Mouse (Mus musculus) forebrain, embryonic 12.5 days (tissue): ENCODE measurements around the gene Cenpk. TPM values are rescaled to one million over a fixed set of nuclear protein-coding genes. Genes with fewer than 3 reads are reported as not detected.
A peak's percentile ranks its signal among the peaks of the same experiment; 100 is the strongest.
"Not testable (repeated sequence)": the region's sequence is repeated elsewhere in the genome, so short reads cannot be mapped to it uniquely, and the experiment has no call there.

ENCODE experiments used
- ATAC-seq: fragments of 200-750 bp; cut with Nextera tagmentation; 2 replicates; pipeline ENCODE4 v1.8.0; 2017; ENCODE audit warnings: moderate TSS enrichment; ENCODE audit not compliant: low FRiP score
- H3K27ac ChIP-seq: fragments of 300-500 bp; sonication (generic); 2 replicates; pipeline ENCODE4 v1.5.1; 2016; ENCODE audit warnings: mild to moderate bottlenecking
- H3K27me3 ChIP-seq: fragments of 300-500 bp; sonication (generic); 2 replicates; pipeline ENCODE4 v1.6.1; 2016; ENCODE audit warnings: mild to moderate bottlenecking
- H3K36me3 ChIP-seq: fragments of 300-500 bp; sonication (generic); replicated peaks from 2 replicates; pipeline ENCODE4 v1.6.1; 2016; ENCODE audit warnings: mild to moderate bottlenecking
- H3K4me1 ChIP-seq: fragments of 300-500 bp; sonication (generic); 2 replicates; pipeline ENCODE4 v1.6.1; 2016
- H3K4me2 ChIP-seq: fragments of 300-500 bp; sonication (generic); 2 replicates; pipeline ENCODE4 v1.6.1; 2016; ENCODE audit warnings: mild to moderate bottlenecking, moderate library complexity
- H3K4me3 ChIP-seq: fragments of 300-500 bp; sonication (generic); replicated peaks from 2 replicates; pipeline ENCODE4 v1.5.1; 2016; ENCODE audit warnings: mild to moderate bottlenecking
- H3K9ac ChIP-seq: fragments of 300-500 bp; sonication (generic); 2 replicates; pipeline ENCODE4 v1.6.1; 2016; ENCODE audit warnings: mild to moderate bottlenecking
- H3K9me3 ChIP-seq: fragments of 300-500 bp; sonication (generic); 2 replicates; pipeline ENCODE4 v1.6.1; 2016
- WGBS: fragments of 180-500 bp; shearing (Covaris S2); methylation state at CpG from one replicate; pipeline ENCODE4 v1.1.7; 2016; 5-methylcytosine and 5-hydroxymethylcytosine counted together
- polyA plus RNA-seq: library from polyadenylated mRNA; unstranded; fragments of >200 nt; fragmentation: Nextera tagmentation; extraction: Ambion mirVana; gene quantifications from 2 replicates; pipeline ENCODE4 v1.2.1, GENCODE M21; 2016

The Cenpk gene
- polyA plus RNA-seq = 78.3 and 85.0 TPM in 2 replicates

DNA sequence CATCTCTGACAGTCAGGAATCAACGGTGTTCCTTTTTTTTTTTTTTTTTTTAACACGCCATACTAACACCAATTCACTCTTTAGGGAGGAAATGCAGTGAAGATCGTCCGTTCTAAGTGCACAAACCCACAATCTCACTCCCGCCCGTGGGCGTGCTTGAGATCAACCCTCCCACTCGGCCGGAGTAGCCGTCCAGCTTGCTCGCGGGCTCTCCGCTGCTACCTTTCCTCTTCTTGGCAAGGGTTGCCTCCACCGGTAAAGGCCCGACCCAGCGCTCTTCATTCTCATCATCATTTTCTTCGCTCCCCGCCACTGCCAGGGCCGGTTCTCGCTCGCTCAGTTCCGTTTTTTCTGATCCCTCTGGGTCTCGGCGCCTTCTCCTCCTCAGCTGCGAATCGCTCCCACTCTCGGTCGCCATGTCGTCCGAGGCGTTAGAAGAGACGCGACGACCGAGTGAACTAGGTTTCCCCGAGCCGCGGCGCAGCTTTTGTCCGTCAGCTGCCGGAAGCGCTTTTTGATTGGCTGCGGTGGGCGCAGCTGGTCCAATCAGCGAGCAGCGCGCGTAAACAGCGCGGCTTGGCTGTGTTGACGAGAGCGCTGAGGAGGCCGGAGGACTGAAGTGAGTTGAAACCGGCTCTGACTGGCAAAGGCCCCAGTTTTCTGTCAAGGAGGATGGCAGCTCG is at the start of gene Cenpk, which contains the start of gene Ppwd1:
Gene Cenpk (plus strand): TSS at position 228 of the 683 bp plus-strand sequence.
Gene Ppwd1 (minus strand): TSS at position 460 of the 683 bp plus-strand sequence.
- Histone ChIP-seq H3K36me3 (0 out of 2 replicates have a peak, but pooled peaks cover 4% of the 10 kb centered on the region), H3K9ac (peak within 1 kb of the TSS; percentile 79), H3K27ac (peak within 1 kb of the TSS; percentile 90), H3K4me3 (peak within 1 kb of the TSS; percentile 73), H3K4me1 (peaks cover 17% of the 10 kb centered on the region), H3K4me2 (peak within 1 kb of the TSS; percentile 60), H3K9me3 (no peaks in the 10 kb centered on the region), H3K27me3 (no peaks in the 10 kb centered on the region)
- peak; percentile 99 for ATAC-seq
- under 1% methylated on average over 55 of the region's 55 CpGs for WGBS

DNA sequence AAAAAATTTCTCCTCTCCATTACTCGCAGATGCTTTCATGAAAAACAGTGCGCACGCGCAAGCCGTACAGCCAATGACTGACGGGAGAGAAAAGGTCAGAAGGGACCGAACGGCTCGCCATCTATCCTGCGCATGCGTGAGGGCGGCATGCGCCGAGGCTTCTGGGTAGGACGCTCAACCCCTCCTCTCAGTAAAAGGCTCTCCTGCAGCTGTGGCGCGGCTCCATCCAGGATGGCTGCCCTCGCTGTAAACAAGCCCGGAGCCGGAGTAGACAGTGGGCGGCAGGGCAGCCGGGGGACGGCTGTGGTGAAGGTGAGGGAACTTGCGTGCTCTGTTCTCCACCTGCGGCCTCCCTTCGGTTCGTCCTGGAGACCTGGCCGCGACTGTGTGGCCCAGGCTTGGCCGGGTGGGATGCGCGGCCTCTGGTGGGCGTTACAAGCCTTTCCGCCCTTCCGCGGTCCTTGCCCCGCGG is 49.7 kb upstream of the Cenpk start, which contains the start of gene Trim23:
Gene Trim23 (plus strand): TSS at position 148 of the 472 bp plus-strand sequence.
- Histone ChIP-seq H3K36me3 (peaks cover 20% of the 10 kb centered on the region), H3K27me3 (no peaks in the 10 kb centered on the region), H3K4me3 (peak within 1 kb of the TSS; percentile 88), H3K9me3 (no peaks in the 10 kb centered on the region), H3K9ac (peak within 1 kb of the TSS; percentile 84), H3K4me1 (peaks cover 22% of the 10 kb centered on the region), H3K27ac (peak within 1 kb of the TSS; percentile 80), H3K4me2 (peak within 1 kb of the TSS; percentile 68)
- under 1% methylated on average over 38 of the region's 38 CpGs for WGBS
- ATAC-seq = peak; percentile 99

DNA sequence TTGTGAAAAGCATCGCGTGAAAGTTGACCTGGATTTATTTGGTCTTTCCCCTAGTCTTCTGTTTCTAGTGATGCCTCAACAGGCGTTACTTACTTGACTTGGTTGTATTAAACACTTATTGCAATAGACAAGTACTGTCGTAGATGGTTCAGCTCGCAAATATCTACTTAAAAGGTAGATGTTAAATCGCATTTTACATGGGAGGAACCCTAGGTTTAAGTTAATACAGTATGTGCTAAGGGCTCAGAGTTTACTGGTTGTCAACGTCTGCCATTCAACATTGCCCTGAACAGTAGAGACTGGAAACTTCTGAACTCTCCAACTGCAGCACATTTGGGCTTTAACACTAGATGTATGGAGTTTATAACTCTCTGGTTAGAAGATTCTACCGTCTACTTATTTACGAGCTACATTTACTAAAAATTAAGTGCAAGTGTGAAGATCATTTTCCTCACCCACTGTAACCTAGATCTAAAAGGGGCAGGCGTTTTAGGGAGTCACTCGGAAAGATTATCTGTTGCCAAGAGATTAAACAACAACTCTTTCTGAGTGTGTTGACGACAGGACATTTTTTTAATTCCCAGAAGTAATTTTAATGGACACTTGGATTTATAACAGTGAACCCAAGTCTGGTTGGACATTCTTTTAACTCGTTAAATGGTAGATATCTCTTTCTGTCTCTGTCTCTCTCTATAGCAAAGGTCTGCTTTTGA is 49.1 kb upstream of the Cenpk start:
- H3K9me3 ChIP-seq = no peaks in the 10 kb centered on the region
- no peak for ATAC-seq
- no peaks in the 10 kb centered on the region for H3K27me3 ChIP-seq
- H3K27ac ChIP-seq = peak overlapping the region; percentile 80
- peak overlapping the region; percentile 88 for H3K4me3 ChIP-seq
- H3K4me1 ChIP-seq = peaks cover 20% of the 10 kb centered on the region
- peak overlapping the region; percentile 61 for H3K4me2 ChIP-seq
- WGBS = 23% methylated on average over 13 of the region's 13 CpGs
- peaks cover 20% of the 10 kb centered on the region for H3K36me3 ChIP-seq
- peak overlapping the region; percentile 84 for H3K9ac ChIP-seq

DNA sequence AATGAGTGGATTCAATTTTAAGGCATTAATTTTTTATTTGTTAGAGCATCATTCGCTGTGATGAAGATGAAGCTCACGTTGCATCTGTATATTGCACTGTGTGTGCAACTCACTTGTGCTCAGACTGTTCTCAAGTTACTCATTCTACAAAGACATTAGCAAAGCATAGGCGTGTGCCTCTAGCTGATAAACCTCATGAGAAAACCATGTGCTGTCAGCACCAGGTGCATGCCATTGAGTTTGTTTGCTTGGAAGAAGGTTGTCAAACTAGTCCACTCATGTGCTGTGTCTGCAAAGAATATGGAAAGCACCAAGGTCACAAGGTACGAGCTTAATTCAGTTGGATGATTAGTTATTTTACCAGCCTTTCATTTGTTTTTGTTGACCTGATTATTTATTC is 41.1 kb upstream of the Cenpk start:
- ATAC-seq = no peak
- H3K27me3 ChIP-seq = no peaks in the 10 kb centered on the region
- no peak overlapping the region for H3K27ac ChIP-seq
- H3K9me3 ChIP-seq = no peaks in the 10 kb centered on the region
- H3K9ac ChIP-seq = no peak overlapping the region
- no peak overlapping the region for H3K4me2 ChIP-seq
- H3K4me1 ChIP-seq = no peaks in the 10 kb centered on the region
- H3K4me3 ChIP-seq = no peak overlapping the region
- WGBS = 92% methylated on average over 4 of the region's 4 CpGs
- peaks cover 36% of the 10 kb centered on the region for H3K36me3 ChIP-seq

DNA sequence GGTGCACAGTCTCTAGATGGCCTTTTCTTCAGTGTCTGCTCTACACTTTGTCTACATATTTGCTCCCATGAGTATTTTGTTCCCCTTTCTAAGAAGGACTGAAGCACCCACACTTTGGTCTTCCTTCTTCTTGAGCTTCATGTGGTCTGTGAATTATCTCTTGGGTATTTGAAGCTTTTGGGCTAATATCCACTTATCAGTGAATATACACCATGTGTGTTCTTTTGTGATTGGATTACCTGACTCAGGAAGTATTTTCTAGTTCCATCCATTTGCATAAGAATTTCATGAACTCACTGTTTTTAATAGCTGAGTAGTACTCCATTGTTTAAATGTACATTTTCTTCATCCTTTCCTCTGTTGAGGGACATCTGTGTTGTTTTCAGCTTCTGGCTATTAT is 32.5 kb upstream of the Cenpk start:
- H3K9ac ChIP-seq, ATAC-seq, H3K4me2 ChIP-seq, H3K4me1 ChIP-seq, H3K9me3 ChIP-seq, H3K27ac ChIP-seq, H3K4me3 ChIP-seq, H3K27me3 ChIP-seq: not testable (repeated sequence)
- peaks cover 31% of the 10 kb centered on the region for H3K36me3 ChIP-seq

DNA sequence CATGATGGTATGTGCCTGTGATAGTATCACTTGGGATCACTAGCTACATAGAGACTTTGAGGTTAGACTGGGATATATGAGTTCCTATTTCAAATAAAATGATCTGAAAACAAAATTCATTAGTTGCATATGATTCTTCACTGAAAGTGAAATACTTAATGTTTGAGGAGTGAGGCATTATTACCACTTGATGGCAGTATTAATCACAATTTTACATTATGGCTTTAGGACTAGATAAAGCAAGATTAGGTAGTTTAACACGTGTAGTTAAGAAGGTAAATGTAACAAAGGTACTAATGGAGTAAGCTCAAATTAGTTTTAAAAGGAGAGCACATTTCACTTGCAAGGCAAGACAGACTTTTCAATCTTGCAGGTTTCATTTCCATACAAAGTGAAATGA is 24.1 kb upstream of the Cenpk start:
- no peaks in the 10 kb centered on the region for H3K4me1 ChIP-seq
- WGBS = 82% methylated on average over 1 of the region's 1 CpGs

DNA sequence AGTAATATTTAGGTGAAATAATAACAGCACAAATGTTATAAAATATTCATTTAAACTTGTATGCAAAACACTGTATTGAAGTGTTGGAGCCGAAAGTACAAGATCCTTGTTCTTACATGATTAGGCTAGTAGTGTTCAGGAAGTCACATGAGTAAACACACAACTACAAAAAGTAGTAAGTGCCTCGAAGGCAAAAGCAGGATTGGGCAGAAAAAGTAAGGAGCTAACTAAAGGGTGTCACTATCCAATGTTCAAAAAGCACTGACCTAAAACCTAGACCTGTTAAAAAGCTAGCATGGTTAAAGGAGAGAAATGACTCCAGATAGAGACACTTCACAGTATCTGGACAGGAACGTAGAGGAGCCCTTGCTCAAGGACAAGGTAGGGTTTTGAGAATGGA is 933 bp upstream of the Cenpk start:
- H3K4me1 ChIP-seq = peaks cover 17% of the 10 kb centered on the region
- H3K9me3 ChIP-seq = no peaks in the 10 kb centered on the region
- 0 out of 2 replicates have a peak, but pooled peaks cover 4% of the 10 kb centered on the region for H3K36me3 ChIP-seq
- H3K27me3 ChIP-seq = no peaks in the 10 kb centered on the region
- no peak overlapping the region for H3K27ac ChIP-seq
- no peak for ATAC-seq
- peak overlapping the region; percentile 79 for H3K9ac ChIP-seq
- H3K4me2 ChIP-seq = peak overlapping the region; percentile 60
- peak overlapping the region; percentile 73 for H3K4me3 ChIP-seq
- WGBS = 66% methylated on average over 3 of the region's 3 CpGs

More for the DNA sequence above, 24.1 kb upstream of the Cenpk start:
- H3K4me3 ChIP-seq = no peak overlapping the region
- no peak overlapping the region for H3K27ac ChIP-seq
- no peak overlapping the region for H3K4me2 ChIP-seq
- ATAC-seq = no peak
- H3K36me3 ChIP-seq = peaks cover 28% of the 10 kb centered on the region
- no peak overlapping the region for H3K9ac ChIP-seq
- H3K27me3 ChIP-seq = no peaks in the 10 kb centered on the region
- H3K9me3 ChIP-seq = no peaks in the 10 kb centered on the region

DNA sequence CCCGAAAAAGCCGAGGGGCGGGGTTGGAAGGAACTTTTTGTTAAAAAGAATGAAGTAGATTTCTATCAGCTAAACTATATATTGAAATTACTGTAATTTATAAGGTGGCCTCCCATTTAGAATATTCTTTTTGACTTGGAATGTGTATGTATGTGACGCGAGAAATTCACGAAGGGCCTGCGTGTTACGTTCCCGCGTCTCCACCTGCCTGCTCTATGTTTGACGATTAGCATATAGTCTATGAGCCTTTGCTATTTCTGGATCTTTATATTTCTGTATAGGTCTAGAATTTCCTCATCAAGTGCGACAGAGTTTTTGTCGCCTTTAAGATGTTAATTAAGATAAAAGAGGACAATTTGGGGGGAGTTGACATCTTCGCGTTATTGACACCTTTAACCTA is 770 bp downstream of the Cenpk start:
- peaks cover 17% of the 10 kb centered on the region for H3K4me1 ChIP-seq
- H3K9ac ChIP-seq = peak overlapping the region; percentile 79
- no peaks in the 10 kb centered on the region for H3K27me3 ChIP-seq
- ATAC-seq = peak; percentile 53
- peak overlapping the region; percentile 73 for H3K4me3 ChIP-seq
- no peaks in the 10 kb centered on the region for H3K9me3 ChIP-seq
- H3K4me2 ChIP-seq = peak overlapping the region; percentile 60
- 9% methylated on average over 15 of the region's 15 CpGs for WGBS
- no peak overlapping the region for H3K27ac ChIP-seq
- H3K36me3 ChIP-seq = 0 out of 2 replicates have a peak, but pooled peaks cover 4% of the 10 kb centered on the region

DNA sequence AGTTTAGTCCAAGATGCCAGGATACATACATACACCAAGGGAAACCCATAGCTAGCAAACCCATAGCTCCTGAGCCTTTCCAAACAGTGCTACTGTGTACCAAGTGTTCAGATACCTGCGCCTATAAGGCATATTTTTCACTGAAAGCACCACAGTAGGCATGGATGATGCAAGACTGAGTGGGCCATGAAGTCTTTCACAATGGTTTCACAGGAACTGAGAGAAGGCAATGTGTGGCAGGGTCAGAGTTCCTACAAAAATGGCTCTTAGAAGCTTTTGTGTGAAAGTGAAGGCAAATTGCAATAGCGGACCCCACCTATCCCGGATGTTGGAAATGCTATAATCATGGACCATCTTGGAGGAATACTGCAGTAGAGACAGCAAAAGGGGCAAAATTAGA is 30.6 kb downstream of the Cenpk start:
- H3K4me3 ChIP-seq = no peak overlapping the region
- no peak overlapping the region for H3K27ac ChIP-seq
- no peaks in the 10 kb centered on the region for H3K27me3 ChIP-seq
- H3K4me1 ChIP-seq = no peaks in the 10 kb centered on the region
- no peaks in the 10 kb centered on the region for H3K9me3 ChIP-seq
- WGBS = 96% methylated on average over 3 of the region's 3 CpGs
- H3K4me2 ChIP-seq = no peak overlapping the region
- no peak for ATAC-seq
- no peaks in the 10 kb centered on the region for H3K36me3 ChIP-seq
- H3K9ac ChIP-seq = no peak overlapping the region

DNA sequence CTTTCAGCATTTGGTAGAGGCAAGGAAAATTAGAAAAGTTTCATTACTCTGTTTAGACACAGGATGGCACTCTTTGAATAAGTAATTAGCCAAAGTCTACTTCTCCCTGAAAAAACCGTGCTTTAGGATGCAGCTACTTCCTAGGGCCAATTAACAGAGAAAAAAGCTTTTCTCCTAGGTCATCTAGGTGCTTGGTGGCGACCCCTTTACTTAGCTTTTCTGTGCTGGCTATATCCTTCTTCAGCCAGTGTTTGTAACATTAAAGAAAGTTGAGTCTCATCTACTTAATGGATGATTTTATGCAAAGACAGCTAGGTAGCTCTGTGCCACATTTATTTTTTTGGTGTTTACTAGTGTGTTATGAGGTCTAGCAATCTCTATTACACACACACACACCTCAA is 56.6 kb downstream of the Cenpk start:
- Histone ChIP-seq H3K9me3 (no peaks in the 10 kb centered on the region), H3K27ac (peak overlapping the region; percentile 54; the same call in 1 of the 2 replicates), H3K27me3 (no peaks in the 10 kb centered on the region), H3K9ac (no peak overlapping the region), H3K4me3 (no peak overlapping the region), H3K4me1 (peaks cover 13% of the 10 kb centered on the region), H3K4me2 (peak overlapping the region; percentile 50; the same call in 1 of the 2 replicates), H3K36me3 (no peaks in the 10 kb centered on the region)
- no peak for ATAC-seq
- WGBS = 1% methylated on average over 2 of the region's 2 CpGs

DNA sequence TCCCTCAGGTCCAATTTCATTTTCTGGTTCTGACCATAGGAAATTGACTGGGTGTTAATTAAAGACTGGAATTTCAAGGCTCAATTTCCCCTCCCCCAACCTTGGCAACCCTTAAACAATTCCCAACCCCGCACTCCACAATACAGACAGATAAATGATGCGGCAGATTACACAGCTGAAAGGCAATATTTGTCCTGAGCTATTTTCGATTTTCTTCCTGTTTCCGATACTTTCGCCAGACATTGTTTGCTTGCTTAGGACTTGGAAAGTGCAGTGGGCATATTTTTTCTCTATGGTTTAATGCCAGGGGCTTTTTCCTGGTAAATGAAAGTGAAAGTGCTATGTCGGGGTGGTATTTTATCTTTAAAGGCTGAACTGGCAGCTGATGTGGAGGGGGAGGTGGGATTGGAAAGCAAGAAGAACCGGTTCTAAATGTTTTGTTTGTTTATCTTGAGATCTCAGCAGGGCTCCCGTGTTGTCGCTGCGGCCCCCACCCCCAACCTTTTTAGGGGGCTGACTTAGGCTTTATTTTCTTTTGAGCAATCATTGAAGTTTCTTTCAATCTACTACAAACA is 57.4 kb downstream of the Cenpk start:
- H3K4me2 ChIP-seq = peak overlapping the region; percentile 50
- peak overlapping the region; percentile 54 for H3K27ac ChIP-seq
- 2% methylated on average over 10 of the region's 10 CpGs for WGBS
- peaks cover 13% of the 10 kb centered on the region for H3K4me1 ChIP-seq
- H3K9ac ChIP-seq = peak overlapping the region; percentile 54; the same call in 1 of the 2 replicates
- ATAC-seq = no peak
- no peaks in the 10 kb centered on the region for H3K9me3 ChIP-seq
- no peaks in the 10 kb centered on the region for H3K36me3 ChIP-seq
- peak overlapping the region; percentile 42 for H3K4me3 ChIP-seq
- no peaks in the 10 kb centered on the region for H3K27me3 ChIP-seq

DNA sequence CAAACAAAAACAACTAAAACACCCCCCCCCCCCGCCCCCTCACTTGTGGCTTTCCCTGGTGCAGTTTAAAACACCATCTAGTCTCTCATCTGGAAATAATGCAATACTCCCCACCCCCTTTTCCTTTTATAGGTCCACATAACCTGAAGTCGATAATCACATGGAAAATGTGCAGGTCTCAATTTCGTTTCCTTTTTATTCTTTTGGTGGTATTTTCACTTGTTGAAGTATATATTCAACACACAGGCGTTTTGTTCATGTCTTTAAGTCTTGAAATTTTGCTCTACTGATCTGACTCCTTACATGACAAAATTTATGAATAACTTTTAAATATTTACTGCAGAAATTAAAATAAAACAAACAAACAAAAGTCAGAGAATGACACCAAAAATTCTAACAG is 57.9 kb downstream of the Cenpk start:
- Histone ChIP-seq H3K4me1 (peaks cover 13% of the 10 kb centered on the region), H3K27ac (peak overlapping the region; percentile 80), H3K4me3 (peak overlapping the region; percentile 42), H3K9me3 (no peaks in the 10 kb centered on the region), H3K9ac (peak overlapping the region; percentile 51; the same call in 1 of the 2 replicates), H3K27me3 (no peaks in the 10 kb centered on the region), H3K4me2 (peak overlapping the region; percentile 50), H3K36me3 (no peaks in the 10 kb centered on the region)
- WGBS = 3% methylated on average over 4 of the region's 4 CpGs
- ATAC-seq = peak; percentile 16; the same call in 1 of the 2 replicates
